Mouse (Mus musculus): ENCODE measurements around the gene Eepd1.

Gene Eepd1

GRCm38 (mm10) chr9:25578674-25579596 is 97.6 kb downstream of the Eepd1 start:
- DNase-seq (ENCODE audit: low read depth, low spot score), result no peak

GRCm38 (mm10) chr9:25583621-25584020 is 102.3 kb downstream of the Eepd1 start:
- DNase-seq (ENCODE audit: low read depth, low spot score), result no peak

GRCm38 (mm10) chr9:25585614-25586013 is 104.3 kb downstream of the Eepd1 start:
- no peak for DNase-seq (ENCODE audit: low read depth, low spot score)

- DNase-seq (ENCODE audit: low read depth, low spot score), result no peak
Observed at GRCm38 (mm10) chr9:25588581-25588980, 107.2 kb downstream of the Eepd1 start.

- DNase-seq (ENCODE audit: low read depth, low spot score), result no peak
Observed at GRCm38 (mm10) chr9:25590740-25591139, 109.4 kb downstream of the Eepd1 start.

- peak; percentile 74 for DNase-seq (ENCODE audit: low read depth, low spot score)
Observed at GRCm38 (mm10) chr9:25591390-25592354, 110.3 kb downstream of the Eepd1 start.

GRCm38 (mm10) chr9:25592355-25592955 is 111.1 kb downstream of the Eepd1 start:
- no peak for DNase-seq (ENCODE audit: low read depth, low spot score)

GRCm38 (mm10) chr9:25624744-25625143 is 143.4 kb downstream of the Eepd1 start:
- no peak for DNase-seq (ENCODE audit: low read depth, low spot score)

GRCm38 (mm10) chr9:25629531-25630099 is 148.3 kb downstream of the Eepd1 start:
- DNase-seq (ENCODE audit: low read depth, low spot score), result no peak
